Mouse (Mus musculus) left cerebral cortex, adult 8-10 months (tissue): ENCODE measurements around the gene Mtfmt. TPM values are rescaled to one million over a fixed set of nuclear protein-coding genes. Genes with fewer than 3 reads are reported as not detected.

ENCODE experiments used
- DNase-seq, 2 experiments: peaks; one replicate each; pipeline ENCODE4 v3.0.0; 2022; ENCODE audit warnings: low spot score in 2 of 2
- total RNA-seq, 4 experiments: library from RNA; stranded (reverse); gene quantifications; 2 replicates each; pipeline ENCODE4 v1.2.4; 2022

Gene Mtfmt
- total RNA-seq, 4 experiments from 2014 or later, result 16.4 to 20.5 (median 16.9) TPM

DNA sequence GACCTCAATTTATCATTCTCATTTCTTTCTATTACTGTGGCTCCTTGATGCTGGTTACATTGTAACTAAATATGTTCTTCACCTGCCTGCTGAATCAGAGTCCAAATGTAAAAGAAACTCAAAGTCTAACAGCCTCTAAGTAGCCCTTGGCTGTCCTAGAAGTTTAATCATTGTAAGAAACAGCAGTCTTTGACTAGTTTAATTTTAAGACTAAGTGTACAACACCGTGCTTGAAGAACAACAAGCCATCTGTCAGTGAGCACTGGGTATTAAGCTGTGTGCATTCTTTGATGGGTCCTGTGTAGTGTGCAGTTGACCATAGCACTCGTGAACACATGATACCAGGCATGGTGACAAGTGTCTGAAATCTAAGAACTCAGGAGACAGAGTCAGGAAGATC, 8.1 kb upstream of the Mtfmt start:
- DNase-seq, result no peak

DNA sequence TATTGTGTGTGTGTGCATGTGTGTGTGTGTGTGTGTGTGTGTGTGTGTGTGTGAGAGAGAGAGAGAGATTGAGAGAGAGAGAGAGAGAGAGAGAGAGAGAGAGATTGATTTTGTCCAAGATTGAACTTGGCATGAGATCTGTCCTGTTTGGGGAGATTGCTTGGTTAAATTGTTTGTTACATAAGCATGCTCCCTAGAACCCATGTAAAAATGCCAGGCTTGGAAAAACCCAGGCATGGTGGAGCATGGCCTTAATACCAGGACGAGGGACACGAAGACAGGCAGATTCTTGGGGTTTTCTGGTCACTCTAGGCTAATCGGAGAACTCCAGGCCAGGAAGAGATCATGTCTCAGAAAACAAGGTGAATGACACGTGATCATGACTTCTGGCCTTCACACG, 7.6 kb upstream of the Mtfmt start:
- DNase-seq, result no peak

DNA sequence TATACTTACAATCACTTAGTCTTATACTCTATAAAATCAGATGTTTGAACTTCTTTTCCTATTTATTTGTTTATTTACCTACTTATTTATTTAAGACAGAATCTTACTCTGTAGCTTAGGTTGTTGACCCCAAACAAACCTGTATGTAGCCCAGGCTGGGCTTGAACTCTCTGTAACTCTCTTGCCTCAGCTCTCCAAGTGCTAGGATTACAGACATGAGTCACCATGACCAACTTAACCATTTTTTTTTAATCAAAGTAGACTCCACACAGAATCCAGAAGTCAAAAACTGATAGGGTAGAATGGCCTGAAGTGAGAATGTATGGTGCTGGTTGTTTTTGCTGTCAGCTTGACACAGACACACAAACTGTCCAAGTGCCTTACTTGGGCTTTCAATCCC, 5.2 kb upstream of the Mtfmt start:
- DNase-seq, result no peak

DNA sequence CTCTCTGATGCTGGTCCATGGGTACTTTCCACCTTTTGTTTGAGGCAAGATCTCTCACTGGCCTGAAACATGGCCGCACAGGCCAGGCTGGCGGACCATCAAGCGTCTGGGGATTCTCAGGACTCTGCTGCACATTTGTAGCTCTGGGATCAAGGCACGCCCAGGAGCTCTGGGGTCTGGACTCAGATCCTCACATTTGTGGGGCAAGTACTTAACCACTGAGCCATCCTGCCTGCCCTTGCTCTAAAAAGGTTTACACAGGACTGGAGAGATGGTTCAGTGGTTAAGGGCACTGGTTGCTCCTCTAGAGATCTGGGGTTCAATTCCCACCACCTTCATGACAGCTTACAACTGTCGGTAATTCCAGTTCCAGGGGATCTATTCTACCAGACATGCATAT, 4.7 kb upstream of the Mtfmt start:
- DNase-seq, result no peak

DNA sequence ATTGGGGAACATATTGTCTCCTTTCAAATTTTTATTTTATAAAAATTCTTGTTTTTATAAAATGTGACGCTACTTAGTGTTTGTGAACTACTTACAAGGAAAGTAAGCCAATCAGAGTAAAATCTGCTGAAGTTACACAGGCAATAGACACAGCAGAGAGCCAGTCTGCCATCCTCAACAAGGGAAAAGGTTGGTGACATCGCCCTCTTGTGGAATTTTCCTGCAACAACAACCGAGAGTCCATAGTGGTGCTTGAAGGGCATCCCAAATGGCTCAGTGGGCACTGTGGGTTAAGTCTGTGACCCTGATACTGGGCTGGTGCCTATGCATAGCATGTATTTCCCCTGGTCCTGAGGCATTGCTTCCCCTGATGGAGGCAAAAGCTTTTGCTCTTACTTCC, 3.3 kb upstream of the Mtfmt start:
- DNase-seq, result peak; percentile 63 to 88

DNA sequence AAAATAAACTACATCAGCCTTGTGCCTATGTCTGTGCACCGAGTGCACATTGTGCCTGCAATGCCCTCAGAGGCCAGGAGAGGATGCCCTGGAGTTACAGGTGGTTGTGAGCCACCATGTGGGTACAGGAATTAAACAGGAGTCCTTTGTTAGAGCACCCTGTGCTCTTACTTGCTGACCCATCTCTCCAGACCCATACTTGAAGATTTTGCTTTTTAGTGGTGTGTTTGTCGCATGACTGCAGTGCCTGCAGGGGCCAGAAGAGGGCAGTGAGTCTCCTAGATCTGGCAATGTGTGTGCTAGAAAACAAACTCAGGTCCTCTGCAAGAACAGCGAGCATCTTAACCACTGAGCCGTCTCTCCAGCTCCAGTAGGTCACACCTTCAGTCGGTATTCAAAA, 1.4 kb upstream of the Mtfmt start:
- DNase-seq, result no peak

DNA sequence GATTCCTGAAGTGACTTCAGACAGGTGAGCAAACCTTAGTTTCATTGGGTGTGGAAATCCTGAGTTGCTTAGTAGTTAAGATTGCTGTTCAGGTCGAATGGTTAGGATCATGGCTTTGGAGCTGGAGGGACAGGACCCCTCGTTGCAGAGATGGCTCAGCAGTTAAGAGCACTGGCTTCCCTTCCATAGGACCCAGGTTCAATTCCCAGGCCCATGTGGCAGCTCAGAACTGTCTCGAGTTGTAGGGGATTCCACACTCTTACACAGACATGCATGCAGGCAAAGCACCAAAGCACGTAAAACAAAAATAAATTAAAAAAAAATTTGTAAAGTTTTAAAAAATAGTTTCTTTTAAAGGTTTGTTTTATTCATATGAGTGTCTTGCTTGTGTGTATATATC, 371 bp upstream of the Mtfmt start:
- DNase-seq, result no peak

DNA sequence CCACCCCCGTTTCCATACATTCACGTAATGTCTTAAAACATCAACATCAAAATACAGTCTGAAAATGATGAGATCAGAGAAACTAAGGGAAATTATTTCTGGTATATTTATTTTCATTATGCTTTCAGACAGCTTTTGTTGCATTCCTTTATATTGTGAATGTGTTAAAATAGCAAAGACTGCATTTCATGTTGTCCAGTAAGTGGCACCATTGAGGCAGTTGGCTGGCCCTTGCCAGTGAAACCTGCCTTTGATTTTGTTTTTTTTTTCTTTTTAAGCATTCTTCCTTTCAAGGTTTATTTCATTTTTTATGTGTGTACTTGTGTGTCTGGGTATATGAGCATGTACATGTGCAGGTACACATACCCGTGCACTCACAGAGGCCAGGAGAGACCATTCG, 9.1 kb downstream of the Mtfmt start:
- no peak for DNase-seq

DNA sequence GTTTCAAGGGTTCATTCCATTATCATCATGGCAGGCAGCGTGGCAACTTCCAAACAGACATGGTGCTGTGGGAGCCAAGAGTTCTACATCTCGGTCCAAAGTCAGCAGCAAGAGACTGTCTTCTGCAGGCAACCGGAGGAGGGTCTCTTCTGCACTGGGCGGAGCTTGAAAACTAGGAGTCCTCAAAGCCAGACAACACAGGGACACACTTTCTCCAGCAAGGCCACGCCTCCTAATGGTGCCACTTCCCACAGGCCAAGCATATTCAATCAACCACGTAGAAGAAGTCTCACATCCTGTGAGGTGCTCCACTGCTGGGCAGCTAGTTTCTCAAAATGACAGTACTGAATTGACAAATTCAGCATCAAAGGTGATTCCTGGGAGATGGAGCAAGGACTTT, 12.4 kb downstream of the Mtfmt start:
- no peak for DNase-seq

DNA sequence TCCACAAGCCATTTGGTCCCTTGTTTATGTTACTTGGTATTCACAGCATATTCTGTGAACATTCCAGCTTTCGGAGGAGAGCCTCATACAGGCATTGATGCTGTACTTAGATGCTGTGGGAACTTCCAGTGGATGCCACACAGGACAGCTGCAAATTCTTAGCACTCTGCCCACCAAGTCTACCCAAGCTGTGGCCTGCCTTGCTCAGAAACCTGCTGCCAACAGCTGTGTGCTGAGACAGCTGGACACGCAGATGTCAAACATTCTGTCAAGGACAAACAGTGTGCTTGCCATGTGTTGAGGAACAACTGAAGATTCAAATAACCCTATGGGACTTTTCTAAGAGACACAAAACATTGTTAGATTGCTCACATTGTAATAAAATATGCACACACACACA, 23.4 kb downstream of the Mtfmt start:
- DNase-seq, result no peak

DNA sequence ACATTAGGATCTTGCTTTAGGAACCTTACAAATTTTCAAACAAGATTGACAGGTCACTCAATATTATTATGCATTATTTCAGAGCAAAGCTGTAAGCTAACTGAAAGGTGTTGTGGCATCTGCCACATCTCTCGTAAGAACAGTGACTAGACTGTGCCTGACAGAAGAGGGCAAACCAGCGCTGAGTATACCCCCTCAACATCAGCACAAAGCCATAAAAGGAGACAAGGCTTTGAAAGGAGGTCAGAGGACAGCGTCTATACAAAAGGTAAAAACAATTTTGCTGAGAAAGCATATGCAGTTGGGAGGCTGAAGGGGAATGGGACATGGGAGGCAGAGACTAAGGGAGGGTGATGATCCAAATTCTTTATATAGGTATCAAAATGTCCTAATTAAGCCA, 24.6 kb downstream of the Mtfmt start:
- DNase-seq, result no peak

DNA sequence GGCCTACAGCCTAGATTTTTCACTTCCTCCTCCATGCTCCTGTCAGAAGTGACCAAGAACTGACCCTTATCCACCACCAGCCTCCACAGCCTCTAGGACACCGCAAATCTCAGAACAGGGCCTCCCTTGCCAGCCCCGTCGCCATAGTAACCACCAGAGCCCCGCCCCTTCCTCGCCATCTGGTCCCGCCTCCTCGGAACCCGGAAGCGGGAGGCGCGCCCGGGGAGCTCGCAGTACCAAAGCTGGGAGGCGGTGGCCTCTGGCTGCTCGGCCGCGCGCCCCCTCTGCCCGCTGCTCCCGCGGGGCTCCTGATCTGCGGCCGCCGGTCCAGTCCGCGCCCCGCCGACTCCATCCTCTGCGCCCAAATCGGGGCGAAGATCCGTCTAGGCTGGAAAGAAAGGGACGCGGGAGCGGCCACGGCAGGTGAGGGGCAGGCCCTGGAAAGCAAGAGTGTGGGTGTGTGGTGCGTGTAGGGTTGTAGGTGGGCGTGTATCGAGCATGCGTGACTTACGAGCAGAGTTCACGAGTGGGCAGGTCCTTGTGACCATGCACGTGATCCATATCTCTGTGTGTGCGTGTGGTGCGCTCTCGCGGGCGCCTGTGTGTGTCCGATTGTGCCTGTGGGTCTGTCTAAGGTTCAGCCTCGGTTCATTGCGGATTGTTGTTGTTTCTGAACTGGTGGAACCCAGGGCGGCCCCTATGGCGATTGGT, 25.3 kb downstream of the Mtfmt start, which contains the start of gene Spg21:
Gene Spg21, plus strand, starts transcription at position 216 of the 711 bp plus-strand sequence.
- peak; percentile 88 to 90 for DNase-seq

DNA sequence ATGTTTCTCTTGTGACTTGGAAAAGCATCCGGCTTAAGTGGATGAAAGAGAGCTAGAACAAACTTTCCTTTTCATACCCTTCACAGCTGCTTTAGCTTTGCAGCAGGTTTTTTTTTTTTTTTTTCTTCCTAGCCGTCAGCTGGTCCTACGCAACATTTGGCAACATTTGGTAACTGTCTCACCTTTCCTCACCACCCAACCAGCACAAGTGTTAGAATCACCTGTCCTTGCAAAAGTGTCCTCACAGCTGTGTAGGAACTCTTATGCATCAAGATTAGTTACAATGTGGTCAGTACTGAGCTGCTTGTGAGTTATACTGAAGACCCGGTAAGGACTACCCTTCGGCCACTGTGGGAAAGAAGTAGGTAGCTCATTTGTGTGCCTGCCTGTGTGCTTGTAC, 27.0 kb downstream of the Mtfmt start:
- DNase-seq, result no peak

DNA sequence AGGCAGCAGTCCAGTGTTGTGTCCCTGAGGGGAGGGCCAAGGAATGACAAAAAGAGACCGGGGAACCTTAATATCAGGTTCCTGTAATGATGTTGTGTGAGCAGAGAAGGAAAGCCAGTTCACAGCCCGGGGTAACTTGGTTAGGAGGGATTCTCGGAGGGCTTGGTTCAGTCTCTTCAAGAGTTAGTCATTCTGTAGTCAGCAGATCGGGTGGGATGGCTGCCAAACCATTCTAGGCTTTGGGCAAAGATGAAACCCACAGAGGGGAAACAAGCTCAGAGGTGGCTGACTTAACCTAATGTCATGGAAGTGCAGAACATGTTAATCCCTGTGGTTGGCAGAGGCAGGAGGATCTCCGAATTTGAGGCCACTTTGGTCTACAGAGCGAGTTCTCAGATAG, 28.6 kb downstream of the Mtfmt start:
- DNase-seq, result no peak

DNA sequence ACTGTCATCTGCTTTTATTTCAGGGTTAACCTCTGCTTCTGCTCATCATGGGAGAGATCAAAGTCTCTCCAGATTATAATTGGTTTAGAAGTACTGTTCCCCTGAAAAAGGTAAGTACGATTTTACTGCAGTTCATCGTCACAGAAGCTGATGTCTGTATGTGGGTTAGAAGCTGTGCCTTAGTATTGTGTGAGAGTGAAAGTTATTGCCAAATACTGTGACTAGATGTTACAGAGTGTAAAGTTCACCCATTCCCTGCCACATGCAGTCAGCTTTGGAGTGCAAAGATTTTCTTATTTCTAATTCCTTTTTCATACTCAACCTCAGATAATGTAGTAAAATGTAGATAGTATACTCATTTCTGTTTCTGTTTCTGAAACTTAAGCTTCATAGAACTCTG, 29.7 kb downstream of the Mtfmt start:
- no peak for DNase-seq

DNA sequence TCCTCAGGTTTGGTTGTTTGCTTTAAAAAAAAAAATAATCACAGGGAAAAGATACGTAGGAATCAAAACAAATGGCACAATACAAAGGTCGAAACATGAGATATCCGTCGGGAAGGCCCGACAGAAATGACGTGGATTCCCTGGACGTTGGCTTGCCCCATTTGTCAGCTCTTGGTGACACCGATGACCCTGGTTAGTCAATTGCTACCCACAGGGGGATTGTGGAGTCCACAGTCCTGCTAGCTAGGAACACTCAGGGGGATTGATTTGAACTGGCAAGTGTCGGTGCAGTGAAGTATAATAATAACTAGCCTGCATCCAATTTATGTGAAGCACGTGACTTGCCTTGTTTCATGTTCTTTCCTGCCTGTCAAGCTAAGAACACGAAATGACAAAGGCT, 32.1 kb downstream of the Mtfmt start:
- DNase-seq, result no peak

DNA sequence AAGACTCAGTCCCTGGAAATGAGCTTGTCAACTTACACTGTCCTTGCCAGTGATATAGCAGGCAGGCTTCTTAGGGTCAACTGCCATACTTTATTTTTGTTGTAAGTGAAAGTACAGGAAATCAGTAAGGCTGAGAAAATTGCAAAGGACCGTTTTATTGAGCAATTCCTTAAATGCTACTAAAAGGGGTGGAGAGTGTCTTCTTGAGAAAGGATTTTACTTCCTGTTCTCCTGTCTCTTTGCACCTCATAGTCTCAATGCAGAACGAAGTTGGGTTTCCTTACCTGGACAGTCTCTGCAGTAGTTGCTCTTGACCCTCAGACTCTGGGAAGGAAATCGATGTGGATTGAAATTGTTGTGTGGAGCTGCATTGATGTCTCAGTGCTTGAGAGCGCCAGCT, 37.2 kb downstream of the Mtfmt start:
- DNase-seq, result no peak

DNA sequence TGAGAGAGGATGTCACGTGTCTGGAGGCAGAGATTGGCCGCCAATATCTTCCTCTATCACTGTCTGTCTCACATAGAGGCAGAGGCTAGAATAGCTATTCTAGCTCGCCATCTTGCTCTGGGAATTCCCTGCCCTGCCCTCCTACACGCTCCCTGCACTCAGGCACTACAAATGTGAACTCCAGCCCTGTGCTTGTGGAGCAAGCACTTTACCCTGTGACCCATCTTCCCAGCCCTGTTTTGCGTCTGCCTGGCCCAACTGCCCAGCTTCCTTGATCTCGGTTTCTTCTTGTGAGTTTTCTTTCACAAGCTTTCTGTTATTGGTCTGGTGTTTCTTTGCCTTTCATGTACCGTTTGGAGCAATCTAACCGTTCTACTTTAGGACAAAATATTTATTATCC, 43.6 kb downstream of the Mtfmt start:
- no peak for DNase-seq

DNA sequence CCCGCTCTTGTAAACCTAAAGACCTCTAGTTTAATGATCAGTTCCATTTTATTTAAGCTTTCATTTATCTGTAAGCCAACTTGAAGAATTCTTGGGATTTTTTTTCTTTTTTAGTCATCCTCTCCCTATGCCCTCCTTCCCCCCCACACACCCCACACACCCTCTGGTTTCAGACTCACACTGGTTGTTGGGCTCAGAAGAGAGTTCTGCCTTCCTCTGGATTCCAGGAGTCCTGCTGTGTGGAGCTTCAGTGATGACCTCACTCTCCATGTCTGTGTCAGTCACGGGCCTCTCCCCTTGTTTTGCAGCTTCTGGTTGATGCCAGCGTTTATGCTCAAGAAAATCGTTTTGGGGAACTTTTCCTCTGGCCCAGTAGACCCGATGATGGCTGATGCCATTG, 44.5 kb downstream of the Mtfmt start:
- no peak for DNase-seq

DNA sequence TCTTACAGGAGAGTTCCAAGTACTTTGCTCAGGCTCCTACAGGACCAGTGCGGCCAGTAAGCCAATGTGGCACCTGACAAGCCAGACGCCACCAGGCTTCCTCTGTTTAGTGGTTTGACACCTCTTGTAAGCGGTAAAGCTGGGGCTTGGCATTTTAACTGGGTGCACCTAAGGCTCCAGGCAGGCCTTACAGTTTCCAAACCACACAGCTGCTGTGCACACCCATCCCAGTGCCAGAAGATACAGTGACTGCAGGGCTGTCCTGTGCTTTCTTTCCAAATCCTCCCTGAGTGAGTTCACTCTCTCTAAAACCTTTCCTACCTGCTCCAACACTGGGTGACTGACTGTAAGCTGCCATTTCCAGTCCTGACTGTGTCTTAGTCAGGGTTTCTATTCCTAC, 55.9 kb downstream of the Mtfmt start:
- no peak for DNase-seq

DNA sequence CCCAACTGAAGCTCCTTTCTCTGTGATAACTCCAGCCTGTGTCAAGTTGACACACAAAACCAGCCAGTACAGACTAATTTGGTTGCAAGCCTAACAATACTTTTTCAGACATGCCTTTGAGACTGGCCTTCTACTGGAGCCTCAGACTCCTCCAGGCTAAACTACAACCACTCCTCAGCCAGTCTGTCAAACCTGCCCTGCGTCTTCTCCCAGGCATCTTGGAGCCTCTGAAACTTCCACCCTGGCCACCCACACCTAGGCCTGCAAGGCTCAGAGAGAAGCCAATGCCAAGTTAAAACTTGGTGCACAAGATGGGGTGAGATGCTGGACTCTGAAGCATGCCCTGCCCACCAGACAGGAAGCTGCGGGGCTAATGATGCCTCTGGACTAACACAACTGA, 56.8 kb downstream of the Mtfmt start:
- no peak for DNase-seq

DNA sequence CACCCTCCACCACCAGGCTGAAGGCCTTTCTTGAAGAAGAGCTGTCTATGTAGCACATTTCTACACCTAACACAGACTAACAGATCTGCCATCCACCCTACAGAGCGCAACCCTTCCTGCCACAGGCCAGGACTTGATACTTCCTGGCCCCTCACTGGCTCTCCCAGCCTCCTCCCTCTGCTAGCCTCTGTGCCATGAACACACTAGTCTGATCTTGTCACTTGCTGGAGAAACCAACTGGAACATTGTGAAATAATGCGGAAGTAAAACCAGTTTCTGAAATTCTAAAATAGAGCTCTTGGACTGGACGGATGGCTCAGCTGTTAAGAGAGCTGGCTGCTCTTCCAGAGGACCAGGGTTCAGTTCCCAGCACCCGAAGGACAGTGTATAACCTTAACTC, 57.3 kb downstream of the Mtfmt start:
- DNase-seq, result no peak

DNA sequence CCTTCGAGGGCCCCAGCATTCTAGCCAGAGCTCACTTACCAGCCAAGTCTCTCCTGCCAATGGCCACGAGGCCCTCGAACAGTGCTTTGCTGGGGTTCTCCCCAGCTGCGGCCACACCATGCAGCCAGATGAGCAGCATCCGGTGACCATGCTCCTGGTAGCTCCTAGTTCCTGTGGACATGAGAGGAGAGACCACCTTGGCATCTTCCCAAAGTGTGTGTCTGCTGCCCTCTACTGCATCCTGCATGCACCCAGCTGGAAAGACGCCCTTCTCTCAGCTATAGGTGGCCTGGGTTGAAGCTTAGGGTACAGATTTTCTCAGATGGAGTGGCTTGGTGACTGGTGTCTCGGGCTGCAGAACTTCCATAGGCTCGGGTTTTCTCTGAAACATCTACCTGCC, 66.6 kb downstream of the Mtfmt start:
- DNase-seq, result no peak
